Mouse (Mus musculus): ENCODE data around the gene Ankrd42.

Gene Ankrd42

GRCm38 (mm10) chr7:92637021-92637625, at the start of gene Ankrd42:
Gene Ankrd42, minus strand, starts transcription at chr7:92637142.
- peak; percentile 96 for DNase-seq

GRCm38 (mm10) chr7:92677346-92677745, 40.4 kb upstream of the Ankrd42 start:
- no peak for DNase-seq

GRCm38 (mm10) chr7:92675131-92675530, 38.2 kb upstream of the Ankrd42 start:
- no peak for DNase-seq

GRCm38 (mm10) chr7:92669507-92670471, 32.8 kb upstream of the Ankrd42 start, which contains the start of gene Pcf11:
Gene Pcf11, minus strand, starts transcription at chr7:92669934.
- DNase-seq: peak; percentile 99

- peak; percentile 65 for DNase-seq
Measured at GRCm38 (mm10) chr7:92668791-92669506, 32.0 kb upstream of the Ankrd42 start.

- no peak for DNase-seq
Measured at GRCm38 (mm10) chr7:92666274-92666820, 29.4 kb upstream of the Ankrd42 start.

GRCm38 (mm10) chr7:92658050-92658449, 21.1 kb upstream of the Ankrd42 start:
- DNase-seq: no peak

- DNase-seq: no peak
Measured at GRCm38 (mm10) chr7:92656386-92656785, 19.4 kb upstream of the Ankrd42 start.

- DNase-seq: no peak
Measured at GRCm38 (mm10) chr7:92653329-92653728, 16.4 kb upstream of the Ankrd42 start.

- DNase-seq: no peak
Measured at GRCm38 (mm10) chr7:92647790-92648189, 10.8 kb upstream of the Ankrd42 start.

- no peak for DNase-seq
Measured at GRCm38 (mm10) chr7:92642358-92642757, 5.4 kb upstream of the Ankrd42 start.

- DNase-seq: no peak
Measured at GRCm38 (mm10) chr7:92638050-92638449, 1.1 kb upstream of the Ankrd42 start.

GRCm38 (mm10) chr7:92636295-92637011, 489 bp downstream of the Ankrd42 start:
- DNase-seq: peak; percentile 54

- DNase-seq: peak; percentile 21
Measured at GRCm38 (mm10) chr7:92630167-92630566, 6.8 kb downstream of the Ankrd42 start.

- no peak for DNase-seq
Measured at GRCm38 (mm10) chr7:92624488-92624887, 12.5 kb downstream of the Ankrd42 start.

- no peak for DNase-seq
Measured at GRCm38 (mm10) chr7:92610830-92611229, 26.1 kb downstream of the Ankrd42 start.

GRCm38 (mm10) chr7:92604961-92605360, 32.0 kb downstream of the Ankrd42 start:
- no peak for DNase-seq

GRCm38 (mm10) chr7:92590842-92591241, 46.1 kb downstream of the Ankrd42 start:
- DNase-seq: no peak

- DNase-seq: no peak
Measured at GRCm38 (mm10) chr7:92589986-92590385, 47.0 kb downstream of the Ankrd42 start.

GRCm38 (mm10) chr7:92583567-92583966, 53.4 kb downstream of the Ankrd42 start:
- no peak for DNase-seq

- DNase-seq: no peak
Measured at GRCm38 (mm10) chr7:92580491-92581207, 56.3 kb downstream of the Ankrd42 start.

GRCm38 (mm10) chr7:92566775-92567174, 70.2 kb downstream of the Ankrd42 start:
- no peak for DNase-seq
